Mouse (Mus musculus) thymus, adult 2 months (tissue): ENCODE results near the gene Gm35315. TPM values are rescaled to one million over a fixed set of nuclear protein-coding genes. Genes with fewer than 3 reads are reported as not detected.

Experiments used
- DNase-seq: peaks from one replicate; pipeline ENCODE4 v3.0.0; 2021
- H3K27ac ChIP-seq: fragments of 200-500 bp; 2 replicates; pipeline ENCODE4 v1.5.1; 2012; ENCODE audit warnings: low read length, control low read depth; ENCODE audit not compliant: control insufficient read depth, insufficient read depth
- H3K27me3 ChIP-seq: fragments of 200-500 bp; 2 replicates; pipeline ENCODE4 v1.6.1; 2012; ENCODE audit warnings: mild to moderate bottlenecking, low read length, moderate library complexity, mixed read lengths; ENCODE audit not compliant: control insufficient read depth, insufficient read depth
- H3K36me3 ChIP-seq: fragments of 200-500 bp; 2 replicates; pipeline ENCODE4 v1.6.1; 2012; ENCODE audit warnings: mild to moderate bottlenecking, low read length, moderate library complexity; ENCODE audit not compliant: control insufficient read depth, insufficient read depth
- H3K4me1 ChIP-seq: fragments of 200-500 bp; replicated peaks from 2 replicates; pipeline ENCODE4 v1.6.1; 2012; ENCODE audit warnings: low read length; ENCODE audit not compliant: control insufficient read depth, insufficient read depth
- H3K4me3 ChIP-seq: fragments of 200-500 bp; 2 replicates; pipeline ENCODE4 v1.5.1; 2012; ENCODE audit warnings: mild to moderate bottlenecking, low read length, control low read depth, moderate library complexity; ENCODE audit not compliant: control insufficient read depth, insufficient read depth
- CTCF ChIP-seq: fragments of 200-500 bp; IDR thresholded peaks from 2 replicates; pipeline ENCODE4 v1.5.1; 2012; ENCODE audit warnings: mild to moderate bottlenecking, control low read depth, low read length, moderate library complexity, borderline replicate concordance; ENCODE audit not compliant: control insufficient read depth, poor library complexity, insufficient read depth; ENCODE audit errors: extremely low read depth
- POLR2A ChIP-seq: fragments of 200-500 bp; IDR thresholded peaks from 2 replicates; pipeline ENCODE4 v1.6.1; 2012; ENCODE audit warnings: mild to moderate bottlenecking, low read length, control low read depth, moderate library complexity; ENCODE audit not compliant: control insufficient read depth, poor library complexity, insufficient read depth; ENCODE audit errors: extremely low read depth
- WGBS: fragments of 180-500 bp; shearing (Covaris S2); methylation state at CpG from one replicate; pipeline ENCODE4 v1.1.7; 2018; 5-methylcytosine and 5-hydroxymethylcytosine counted together
- polyA plus RNA-seq: library from polyadenylated mRNA; depleted of rRNA; stranded (reverse); fragments of >200 nt; gene quantifications from 2 replicates; pipeline ENCODE4 v1.2.3, GENCODE M21; 2012

The Gm35315 gene
- polyA plus RNA-seq, 1 experiment, result 0.30 TPM

DNA sequence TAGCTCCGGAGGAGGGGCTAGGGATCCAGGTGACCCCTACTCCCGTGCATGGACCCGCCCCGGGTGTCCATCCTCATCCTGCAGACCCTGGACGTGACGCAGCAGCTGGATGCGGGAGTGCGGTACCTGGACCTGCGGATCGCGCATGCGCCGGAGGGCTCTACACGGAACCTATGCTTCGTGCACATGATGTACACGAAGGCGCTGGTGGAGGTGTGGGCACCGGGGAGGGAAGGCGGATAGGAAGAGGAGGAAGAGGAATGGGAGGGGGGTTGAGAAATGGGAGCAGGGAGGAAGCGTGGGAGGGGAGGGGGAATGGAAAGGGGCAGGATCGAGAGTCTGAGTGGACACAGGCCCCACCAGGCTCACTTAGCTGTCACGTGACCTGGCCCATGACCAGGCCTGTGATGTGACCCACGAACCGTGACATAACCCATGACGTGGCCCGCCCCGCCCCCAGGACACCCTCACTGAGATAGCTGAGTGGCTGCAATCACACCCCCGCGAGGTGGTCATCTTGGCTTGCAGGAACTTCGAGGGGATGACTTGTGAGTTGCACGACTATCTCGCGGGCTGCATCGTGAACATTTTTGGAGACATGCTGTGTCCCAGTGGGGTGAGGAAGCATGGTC is 7.6 kb upstream of the Gm35315 start:
- WGBS, result 28% methylated on average over 34 of the region's 34 CpGs
- Histone ChIP-seq H3K36me3 (peaks cover 3% of the 10 kb centered on the region; the same call in 1 of the 2 replicates), H3K27me3 (no peaks in the 10 kb centered on the region), H3K4me3 (peak overlapping the region; percentile 46), H3K27ac (no peak overlapping the region), H3K4me1 (peaks cover 45% of the 10 kb centered on the region)
- TF ChIP-seq CTCF, result no peak
- TF ChIP-seq POLR2A, result no peak
- peak; percentile 37 for DNase-seq

DNA sequence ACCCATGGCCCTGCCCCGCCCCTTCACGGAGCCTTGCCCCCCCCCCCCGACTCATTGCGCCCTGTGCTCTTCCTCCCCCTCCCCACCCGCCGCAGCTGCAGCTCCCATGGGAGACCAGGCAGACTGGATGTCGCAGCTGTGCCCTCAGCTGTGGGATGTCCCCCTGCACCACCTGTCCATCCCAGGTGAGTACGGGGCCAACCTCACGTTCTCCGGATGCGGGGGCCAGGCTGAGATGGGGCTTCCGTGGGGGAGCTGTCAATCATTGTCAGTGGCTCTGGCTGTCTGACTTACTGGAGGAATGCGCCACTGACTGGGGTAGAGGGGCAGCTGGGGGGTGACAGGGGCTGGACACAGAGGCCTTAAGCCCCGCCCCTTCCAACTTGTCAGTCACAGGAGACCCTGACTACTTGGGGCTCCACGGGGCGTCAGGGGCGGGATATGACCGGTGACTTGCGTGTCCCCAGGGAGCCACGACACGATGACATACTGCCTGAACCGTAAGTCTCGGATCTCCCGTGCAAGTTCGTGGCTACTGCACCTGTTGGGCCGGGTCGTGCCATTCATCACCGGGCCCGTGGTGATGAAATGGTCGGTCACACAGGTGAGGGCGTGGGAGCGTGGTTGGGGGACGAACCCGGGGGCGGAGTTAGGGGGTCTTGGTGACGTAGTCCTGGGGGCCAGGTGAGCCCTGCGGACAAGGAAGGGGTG is 6.9 kb upstream of the Gm35315 start:
- peaks cover 39% of the 10 kb centered on the region for H3K4me1 ChIP-seq
- DNase-seq, result peak; percentile 62
- no peak overlapping the region for H3K27ac ChIP-seq

DNA sequence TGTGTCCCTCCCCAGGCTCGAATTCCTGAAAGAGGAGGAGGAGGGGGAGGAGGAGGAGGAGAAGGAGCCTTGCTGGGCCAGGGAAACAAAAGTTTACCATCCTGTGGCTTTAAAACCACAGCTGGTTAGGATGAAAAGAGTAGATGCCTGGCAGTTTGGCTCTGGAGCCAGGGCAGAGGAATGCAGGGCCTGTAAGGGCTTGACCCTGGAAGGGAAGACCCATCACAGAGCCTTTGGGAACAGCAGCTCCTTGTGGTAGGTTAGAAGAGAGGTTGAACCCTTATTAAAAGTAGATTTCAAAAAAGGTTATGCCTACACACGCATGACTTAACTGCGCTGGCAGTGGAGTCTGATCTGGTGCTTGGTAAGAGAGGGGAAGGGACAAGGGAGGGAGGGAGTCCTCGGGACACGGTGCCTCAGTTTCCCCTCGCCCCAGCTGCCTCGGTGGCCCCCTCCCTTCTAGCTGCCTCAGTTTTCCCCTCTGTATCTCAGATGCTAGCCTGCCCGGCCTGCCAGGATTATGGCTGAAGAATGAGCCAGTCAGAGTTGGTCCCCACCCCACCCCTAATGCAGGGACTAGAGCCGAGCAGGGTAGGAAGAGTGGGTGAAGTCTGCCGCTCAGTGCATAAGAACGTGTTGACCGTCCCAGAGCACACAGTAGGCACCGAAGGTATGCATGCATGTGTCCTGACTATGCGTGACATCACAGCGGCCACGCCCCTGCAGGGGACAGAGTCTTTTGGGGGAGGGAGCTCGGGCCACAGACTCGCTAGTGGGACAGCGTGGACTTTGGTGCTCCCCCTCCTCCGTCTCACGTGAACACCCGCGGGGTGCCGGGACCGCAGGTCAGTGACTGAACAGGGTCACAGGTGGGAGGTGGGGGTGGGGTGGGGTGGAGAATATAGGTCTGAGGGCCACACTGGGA is 5.7 kb upstream of the Gm35315 start, which contains the start of gene Plcxd1:
Plcxd1 (plus strand) TSS at position 314 of the 925 bp plus-strand sequence.
- DNase-seq, result no peak
- Histone ChIP-seq H3K36me3 (peaks cover 3% of the 10 kb centered on the region; the same call in 1 of the 2 replicates), H3K27ac (peak within 1 kb of the TSS; percentile 2; the same call in 1 of the 2 replicates), H3K4me3 (peak within 1 kb of the TSS; percentile 46), H3K27me3 (no peaks in the 10 kb centered on the region), H3K4me1 (peaks cover 44% of the 10 kb centered on the region)
- WGBS, result 53% methylated on average over 25 of the region's 25 CpGs
- TF ChIP-seq CTCF, result no peak
- no peak for TF ChIP-seq POLR2A

More for the DNA sequence above, 6.9 kb upstream of the Gm35315 start:
- H3K27me3 ChIP-seq, result no peaks in the 10 kb centered on the region
- peak overlapping the region; percentile 46 for H3K4me3 ChIP-seq
- TF ChIP-seq CTCF (no peak), POLR2A (no peak)
- H3K36me3 ChIP-seq, result peaks cover 3% of the 10 kb centered on the region; the same call in 1 of the 2 replicates
- WGBS, result 4% methylated on average over 37 of the region's 37 CpGs

DNA sequence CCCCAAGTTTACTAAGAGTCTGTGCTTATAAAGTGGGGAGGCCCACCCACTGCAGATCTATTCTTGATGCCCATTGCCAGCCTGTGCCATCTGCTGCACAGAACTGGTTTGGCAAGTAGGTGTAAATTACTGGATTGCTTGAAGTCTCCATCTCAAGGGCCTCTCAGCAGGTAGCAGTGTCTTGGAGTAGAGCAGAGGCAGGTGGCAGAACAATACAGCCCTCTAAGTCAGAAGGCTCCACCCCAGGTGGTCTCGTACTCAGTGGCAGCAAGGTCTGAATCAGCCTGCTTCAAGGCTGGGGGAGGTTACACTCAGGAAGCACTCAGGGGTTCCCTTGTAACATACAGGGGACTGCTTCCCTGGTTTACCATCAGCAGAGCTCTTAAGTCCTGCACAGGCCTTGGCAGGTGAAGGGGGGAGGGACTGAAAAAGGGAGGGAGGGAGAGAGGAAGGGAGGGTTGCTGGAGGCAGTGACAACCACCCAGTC is 4.8 kb upstream of the Gm35315 start:
- peaks cover 46% of the 10 kb centered on the region for H3K4me1 ChIP-seq
- 13% methylated on average over 1 of the region's 1 CpGs for WGBS

DNA sequence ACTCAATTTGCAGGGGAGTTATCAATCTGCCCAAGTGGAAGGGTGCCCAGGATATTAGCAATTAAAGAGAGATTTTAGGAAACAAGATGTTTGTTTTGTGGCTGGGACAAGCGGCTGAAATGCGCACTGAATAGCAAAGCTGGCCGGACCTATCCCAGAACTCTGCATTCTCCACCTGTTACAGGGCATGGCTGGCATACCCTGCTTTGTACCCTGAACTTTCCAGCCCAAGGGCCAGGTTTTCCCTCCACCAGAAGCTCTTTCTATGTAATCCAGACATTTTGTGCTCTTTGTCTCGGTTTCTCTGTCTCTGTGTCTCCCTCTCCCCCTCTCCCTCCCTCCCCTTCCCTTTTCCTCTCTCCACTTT is 610 bp upstream of the Gm35315 start:
- DNase-seq, result no peak
- peak overlapping the region; percentile 55 for H3K4me3 ChIP-seq
- 2% methylated on average over 4 of the region's 4 CpGs for WGBS
- TF ChIP-seq CTCF, result no peak
- peak overlapping the region; percentile 75 for H3K27ac ChIP-seq
- peaks cover 23% of the 10 kb centered on the region for H3K4me1 ChIP-seq
- no peaks in the 10 kb centered on the region for H3K27me3 ChIP-seq
- H3K36me3 ChIP-seq, result no peaks in the 10 kb centered on the region

More for the DNA sequence above, 4.8 kb upstream of the Gm35315 start:
- no peaks in the 10 kb centered on the region; the same call in 1 of the 2 replicates for H3K36me3 ChIP-seq
- H3K27ac ChIP-seq, result peak overlapping the region; percentile 2; the same call in 1 of the 2 replicates
- TF ChIP-seq CTCF (no peak), POLR2A (no peak; the same call in 1 of the 2 replicates)
- DNase-seq, result no peak
- no peak overlapping the region for H3K4me3 ChIP-seq
- H3K27me3 ChIP-seq, result no peaks in the 10 kb centered on the region

DNA sequence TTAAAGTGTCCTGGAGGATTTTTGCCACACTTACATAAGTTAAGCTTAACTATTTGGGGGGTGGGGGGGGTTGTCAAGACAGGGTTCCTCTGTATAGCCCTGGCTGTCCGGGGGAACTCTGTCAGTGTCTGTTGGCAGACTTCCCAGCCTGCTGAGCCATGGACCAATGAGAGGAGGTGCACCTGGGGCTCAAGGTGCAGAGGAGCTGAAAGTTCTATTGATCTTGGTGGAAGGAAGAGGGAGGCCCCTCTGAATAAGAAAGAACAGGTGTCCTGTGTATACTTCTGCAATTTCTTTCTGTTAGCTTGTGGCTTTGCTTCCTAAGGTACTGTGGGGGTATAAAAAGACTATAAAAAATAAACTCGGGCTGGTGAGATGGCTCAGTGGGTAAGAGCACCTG is 2.7 kb downstream of the Gm35315 start:
- TF ChIP-seq POLR2A, result no peak
- no peak for TF ChIP-seq CTCF
- H3K36me3 ChIP-seq, result no peaks in the 10 kb centered on the region
- H3K4me1 ChIP-seq, result peaks cover 9% of the 10 kb centered on the region
- WGBS, result 5% methylated on average over 2 of the region's 2 CpGs
- DNase-seq, result peak; percentile 56
- H3K27me3 ChIP-seq, result no peaks in the 10 kb centered on the region
- H3K27ac ChIP-seq, result peak overlapping the region; percentile 75; the same call in 1 of the 2 replicates
- no peak overlapping the region for H3K4me3 ChIP-seq
